Mouse (Mus musculus) liver, adult (tissue): ENCODE results near the gene Lmbrd1.

Source experiments
- GATA4 ChIP-seq: IDR thresholded peaks from 2 replicates; pipeline ENCODE4 v1.6.1; 2014; ENCODE audit warnings: mild to moderate bottlenecking, low read length; ENCODE audit not compliant: insufficient replicate concordance

The Lmbrd1 gene

DNA sequence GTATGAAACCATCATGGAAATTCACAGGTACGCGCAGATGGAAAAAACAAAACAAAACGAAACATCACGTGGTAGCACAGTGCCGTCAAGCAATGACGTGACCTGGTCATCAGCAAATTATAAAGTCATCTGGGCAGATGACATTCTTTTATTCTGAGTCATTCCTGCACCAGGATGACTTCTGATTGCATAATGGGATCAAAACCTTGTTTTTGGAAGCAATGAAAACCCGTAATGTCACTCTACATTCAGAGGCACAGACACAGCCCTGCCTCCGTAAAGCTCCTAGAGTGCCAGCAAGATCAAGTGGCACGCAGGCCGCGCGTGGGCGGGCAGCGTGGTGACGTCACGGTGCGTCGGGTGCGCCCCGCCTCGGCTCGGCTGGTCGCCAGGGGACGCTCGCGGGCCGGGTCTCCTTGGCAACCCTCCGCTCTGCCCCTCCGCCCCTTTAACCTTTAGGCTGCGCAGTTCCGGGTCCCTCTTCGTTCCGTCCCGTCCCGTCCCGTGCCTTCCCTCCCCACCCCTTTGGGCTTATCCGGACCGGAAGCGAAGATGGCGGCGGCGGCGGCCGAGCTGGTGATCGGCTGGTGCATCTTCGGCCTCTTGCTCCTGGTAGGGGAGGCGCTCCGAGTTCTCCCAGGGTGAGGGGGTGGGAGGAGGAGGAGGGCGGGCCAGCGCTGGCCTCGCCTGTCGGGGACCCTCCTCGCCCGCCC lies at the start of gene Lmbrd1:
Lmbrd1 (plus strand) TSS at position 426 of the 713 bp plus-strand sequence.
- TF ChIP-seq GATA4, result peak; percentile 52; the same call in 1 of the 2 replicates

DNA sequence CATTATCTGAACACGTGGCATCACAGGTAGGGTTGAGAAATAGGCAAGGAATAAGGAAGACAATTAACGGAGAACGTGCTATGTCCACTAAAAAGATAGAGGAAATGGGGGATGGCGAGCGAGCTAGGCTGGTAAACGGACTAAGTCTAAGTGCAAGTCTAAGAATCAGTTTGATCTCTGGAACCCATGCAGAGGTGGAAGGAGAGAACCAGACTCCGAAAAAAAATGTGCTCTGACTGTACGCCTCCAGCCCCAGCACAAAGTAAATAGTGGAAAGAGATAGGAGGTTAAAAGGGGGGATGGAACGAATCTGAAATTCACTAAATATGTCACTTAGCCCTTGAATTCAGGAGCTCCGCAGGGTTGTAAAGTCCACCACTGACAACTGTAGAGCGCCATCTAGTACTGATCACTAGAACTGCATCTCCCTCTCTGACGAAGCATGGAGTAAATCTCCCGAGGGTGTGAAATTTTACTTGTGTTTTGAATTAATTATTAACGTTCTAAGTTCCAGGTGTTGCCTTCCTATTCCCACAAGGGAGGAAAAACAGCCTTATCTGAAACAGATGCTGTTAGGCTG lies 44.8 kb upstream of the Lmbrd1 start:
- TF ChIP-seq GATA4, result no peak

DNA sequence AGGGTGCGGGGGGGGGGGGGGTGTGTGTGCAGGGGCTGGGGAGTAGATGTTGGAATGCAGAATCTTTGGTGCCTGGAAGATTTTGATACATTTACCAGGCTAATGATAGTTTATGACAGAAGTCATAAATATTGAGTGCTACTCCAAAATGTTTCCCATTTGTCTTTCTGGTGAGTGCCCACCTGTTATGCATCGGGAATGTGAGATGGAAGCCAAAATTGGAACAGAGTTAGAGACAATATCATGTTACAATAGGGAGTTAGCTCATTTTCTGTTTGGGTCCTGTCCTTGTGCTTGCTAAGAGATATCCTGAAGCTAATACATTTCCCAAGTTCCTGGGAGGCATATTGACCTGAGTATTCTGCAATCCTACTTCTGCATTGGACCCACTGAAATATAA lies 28.3 kb upstream of the Lmbrd1 start:
- TF ChIP-seq GATA4, result no peak

DNA sequence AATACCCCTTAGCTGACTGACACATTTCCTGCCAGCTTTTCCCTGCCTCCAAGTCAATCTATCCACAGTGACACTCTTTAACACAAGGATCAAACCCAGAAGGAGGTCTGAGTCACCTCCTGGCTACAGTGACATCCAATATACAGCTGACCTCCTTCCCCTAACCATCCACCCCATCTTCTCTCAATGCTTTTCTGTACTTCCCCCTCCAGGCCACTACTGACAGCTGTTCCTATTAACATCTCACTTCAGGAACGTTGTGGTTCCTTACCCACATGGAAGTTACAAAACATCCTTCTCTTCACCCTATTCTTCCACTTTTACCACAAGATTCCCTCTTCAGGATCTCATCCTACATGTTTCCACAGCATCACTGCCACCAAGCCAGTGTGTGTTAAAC lies 18.5 kb upstream of the Lmbrd1 start:
- TF ChIP-seq GATA4, result no peak

DNA sequence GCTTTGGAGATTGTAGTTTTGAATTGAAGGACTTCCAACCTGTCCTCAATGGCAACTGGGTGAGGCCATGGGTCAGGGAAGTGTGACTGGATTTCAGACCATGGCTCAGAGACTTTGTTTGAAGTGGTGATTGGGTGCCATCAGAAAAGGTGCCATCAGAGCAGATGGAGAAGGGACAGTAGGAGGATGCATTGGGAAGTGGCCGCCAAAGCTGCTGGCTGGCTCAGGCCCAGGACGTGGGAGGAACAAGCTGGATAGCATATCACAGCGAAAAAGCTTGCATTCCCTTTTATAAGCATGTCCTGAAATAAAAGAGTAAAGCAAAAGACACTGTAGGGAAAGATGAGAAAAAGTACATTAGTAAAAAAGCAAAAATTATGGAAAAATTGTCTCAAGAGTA lies 16.9 kb upstream of the Lmbrd1 start:
- no peak for TF ChIP-seq GATA4

DNA sequence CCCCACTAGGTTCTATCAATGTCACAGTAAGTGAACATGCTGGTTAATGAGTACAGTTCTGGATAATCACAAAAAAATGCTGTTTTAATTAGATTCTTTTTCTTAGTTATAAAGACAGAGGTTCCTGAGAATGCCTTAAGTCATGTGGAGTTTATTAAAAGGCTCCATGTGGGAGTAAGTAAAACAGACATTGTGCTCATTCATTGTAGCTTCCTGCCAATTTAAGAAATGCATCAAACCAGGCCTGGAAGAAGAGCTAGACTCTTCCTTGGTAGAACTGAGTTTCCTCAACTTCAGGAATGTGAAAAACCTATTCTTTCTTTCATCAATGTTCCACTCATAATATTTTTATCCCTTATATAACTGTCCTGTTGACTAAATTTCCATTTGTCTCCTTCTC lies 14.3 kb upstream of the Lmbrd1 start:
- no peak for TF ChIP-seq GATA4

DNA sequence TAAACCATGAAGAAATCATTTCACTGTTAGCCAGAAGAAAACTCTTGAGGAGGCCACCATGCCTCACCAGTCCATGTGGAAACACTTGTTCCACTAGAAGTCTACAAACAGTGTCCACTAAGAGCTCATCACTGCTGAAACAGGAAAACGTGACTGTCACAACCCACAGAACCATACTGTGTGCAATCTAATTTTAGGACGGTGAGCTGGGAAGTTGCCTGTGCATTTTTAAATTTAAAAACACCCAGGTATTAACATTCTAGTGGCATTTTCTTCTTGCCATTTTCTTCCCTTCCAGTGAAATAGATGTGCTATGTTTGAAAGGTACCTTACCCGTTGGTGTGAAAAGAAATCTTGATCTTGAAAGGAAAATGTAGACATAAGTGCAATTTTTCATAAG lies 5.2 kb upstream of the Lmbrd1 start:
- no peak for TF ChIP-seq GATA4

DNA sequence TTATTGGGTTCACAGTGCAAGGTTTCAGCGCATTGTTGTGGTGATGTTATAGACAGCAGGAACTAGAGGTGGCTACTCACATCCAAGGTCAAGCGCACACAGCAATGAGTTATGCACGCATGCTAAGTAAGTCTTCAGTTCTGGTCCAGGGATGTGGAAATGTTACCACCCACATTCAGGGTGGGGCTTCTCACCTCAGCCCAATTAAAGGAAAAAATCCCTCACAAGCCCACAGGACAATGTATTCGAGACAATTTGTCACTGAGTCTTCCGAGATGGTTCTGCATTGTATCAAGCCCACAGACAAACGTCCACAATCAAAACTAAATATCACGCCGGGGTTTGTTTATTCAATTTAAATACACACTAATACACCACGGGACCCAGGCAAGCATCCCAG lies 724 bp upstream of the Lmbrd1 start:
- no peak for TF ChIP-seq GATA4

DNA sequence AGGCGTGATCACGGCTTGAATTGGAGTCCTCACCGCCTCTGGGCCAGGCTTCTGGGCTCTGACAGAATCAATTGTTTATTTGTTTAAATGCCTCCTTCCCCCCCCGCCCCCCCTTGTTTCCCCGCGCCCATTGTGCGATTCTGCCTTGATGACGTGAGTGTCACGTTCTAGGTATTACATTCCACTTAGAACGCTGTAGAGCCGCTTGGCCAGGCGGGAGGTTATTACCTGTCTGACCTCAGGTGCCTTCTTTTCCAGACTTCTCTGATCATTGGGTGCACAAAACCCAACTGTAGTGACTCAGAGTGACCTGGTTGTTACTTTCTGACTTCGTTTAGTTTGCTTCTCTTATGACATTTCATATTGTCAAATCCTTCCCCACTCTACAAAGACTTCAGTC lies 641 bp downstream of the Lmbrd1 start:
- no peak for TF ChIP-seq GATA4

DNA sequence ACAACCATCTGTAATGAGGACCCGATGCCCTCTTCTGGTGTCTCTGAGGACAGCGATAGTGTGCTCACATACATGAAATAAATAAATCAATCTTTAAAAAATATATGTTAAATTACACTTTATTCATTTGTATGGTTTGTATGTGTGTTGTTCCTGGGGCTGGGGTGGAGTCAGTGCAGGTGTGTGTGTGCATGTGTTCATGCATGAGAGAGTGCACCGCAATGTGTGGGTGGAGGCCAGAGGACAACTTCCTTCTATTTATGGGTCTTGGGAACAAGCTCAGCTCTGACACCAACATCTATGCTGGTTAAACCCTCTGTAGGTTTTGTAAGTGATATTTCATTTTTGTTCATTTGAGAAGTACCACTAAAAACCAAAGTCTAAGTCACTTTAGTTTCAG lies 2.6 kb downstream of the Lmbrd1 start:
- TF ChIP-seq GATA4, result no peak

DNA sequence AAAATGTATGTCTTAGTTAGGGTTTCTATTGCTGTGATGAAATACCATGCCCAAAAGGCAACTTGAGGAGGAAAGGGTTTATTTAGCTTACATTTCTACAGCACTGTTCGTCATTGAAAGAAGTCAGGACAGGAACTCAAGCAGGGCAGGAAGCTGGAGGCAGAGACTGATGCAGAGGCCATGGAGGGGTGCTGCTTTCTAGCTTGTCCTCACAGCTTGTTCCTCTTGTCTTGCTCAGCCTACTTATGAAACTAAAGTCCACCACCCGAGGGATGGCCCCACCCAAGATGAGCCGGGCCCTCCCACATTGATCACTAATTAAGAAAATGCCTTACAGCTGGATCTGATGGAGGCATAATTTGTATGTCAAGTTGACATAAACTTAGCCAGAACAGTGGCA lies 3.5 kb downstream of the Lmbrd1 start:
- TF ChIP-seq GATA4, result no peak

DNA sequence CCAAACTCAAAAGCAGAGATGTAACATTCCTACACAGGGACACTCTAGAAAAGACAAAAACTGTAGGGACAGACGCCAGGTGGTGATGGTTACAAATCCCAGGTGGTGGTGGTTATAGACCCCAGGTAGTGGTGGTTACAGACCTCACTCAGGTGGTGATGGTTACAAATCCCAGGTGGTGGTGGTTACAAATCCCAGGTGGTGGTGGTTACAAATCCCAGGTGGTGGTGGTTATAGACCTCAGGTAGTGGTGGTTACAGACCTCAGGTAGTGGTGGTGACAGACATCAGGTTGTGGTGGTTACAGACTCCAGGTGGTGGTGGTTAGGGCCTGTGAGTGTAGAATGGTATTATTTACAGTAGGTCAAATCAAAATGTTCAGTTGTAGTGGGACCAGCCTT lies 5.5 kb downstream of the Lmbrd1 start:
- no peak for TF ChIP-seq GATA4

DNA sequence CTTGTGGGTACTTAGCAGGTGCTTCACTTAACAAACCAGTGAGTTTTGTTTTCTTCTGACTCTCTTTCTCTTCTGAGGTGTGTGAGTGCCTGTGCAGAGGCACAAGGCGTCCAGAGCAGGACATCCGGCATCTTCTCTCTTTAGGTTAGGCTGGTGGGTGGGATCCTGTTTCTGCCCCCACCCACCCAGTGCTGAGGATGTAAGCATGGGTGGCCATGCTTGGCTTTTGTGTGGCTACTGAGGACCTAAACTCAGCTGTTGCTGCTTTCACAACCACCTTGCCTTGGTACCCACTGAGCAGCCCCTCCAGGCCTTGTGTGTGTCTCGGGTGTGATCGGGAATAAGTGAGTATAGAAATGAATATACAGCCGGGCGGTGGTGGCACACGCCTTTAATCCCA lies 7.2 kb downstream of the Lmbrd1 start:
- no peak for TF ChIP-seq GATA4

DNA sequence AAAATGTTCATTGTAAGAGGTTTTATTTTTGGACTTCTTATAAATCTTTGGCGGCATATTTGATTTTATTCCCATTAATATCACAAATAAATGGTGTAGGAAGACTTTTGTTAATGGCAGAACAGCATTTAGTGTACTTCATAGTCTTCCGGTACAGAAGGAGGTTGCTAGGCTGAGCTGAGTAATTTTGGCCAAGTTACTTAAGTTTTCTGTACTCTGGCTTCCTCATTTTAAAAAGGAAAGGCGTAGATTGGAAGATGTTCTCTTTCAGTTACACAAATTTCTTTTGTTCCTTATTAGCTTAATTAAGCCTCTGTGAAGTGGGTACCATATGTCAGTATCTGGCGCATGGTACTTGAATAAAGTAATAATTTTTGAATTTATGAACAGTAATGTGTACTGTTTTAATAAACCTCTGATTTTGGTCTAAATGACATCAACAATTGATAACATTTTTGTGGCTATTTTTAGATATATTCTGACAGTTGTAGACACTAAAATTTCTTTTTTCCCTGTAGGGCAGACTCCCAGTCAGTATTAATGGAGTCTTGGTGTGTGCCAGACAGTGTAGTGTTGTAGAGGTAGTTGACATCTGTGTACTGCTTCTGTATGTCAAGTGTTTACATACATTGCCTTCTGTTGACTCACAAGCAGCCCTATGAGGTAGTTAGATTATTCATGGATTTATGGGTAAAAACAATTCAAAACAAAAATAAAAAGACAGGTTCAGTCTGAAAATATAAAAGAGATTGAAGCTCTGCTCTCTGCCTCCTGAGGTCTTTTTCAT lies 8.0 kb downstream of the Lmbrd1 start:
- no peak for TF ChIP-seq GATA4

DNA sequence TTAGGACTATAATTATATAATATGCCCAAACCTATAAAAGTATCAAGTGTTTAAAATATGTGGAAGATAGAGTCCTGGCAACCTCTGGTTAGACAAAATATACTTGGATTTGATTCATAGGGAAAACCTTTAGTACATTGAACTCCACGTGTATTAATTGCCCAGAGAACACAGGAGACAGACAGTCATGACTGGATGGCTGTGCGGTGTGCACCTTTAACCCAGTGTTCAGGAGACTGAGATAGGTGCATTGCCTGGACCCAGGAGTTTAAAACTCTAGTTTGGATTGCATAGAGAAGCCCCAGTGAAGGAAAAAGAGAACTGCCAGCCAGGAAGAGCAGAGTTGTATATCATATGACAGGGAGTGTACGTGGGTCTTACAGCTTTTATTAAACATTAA lies 19.2 kb downstream of the Lmbrd1 start:
- TF ChIP-seq GATA4, result no peak
